Mouse (Mus musculus) forebrain, embryonic 16.5 days (tissue): ENCODE results near the gene Ghdc. TPM values are rescaled to one million over a fixed set of nuclear protein-coding genes. Genes with fewer than 3 reads are reported as not detected.

Source experiments
- ATAC-seq: fragments of 200-750 bp; cut with Nextera tagmentation; 2 replicates; pipeline ENCODE4 v1.8.0; 2017; ENCODE audit warnings: mild to moderate bottlenecking, moderate library complexity
- H3K27ac ChIP-seq: fragments of 300-500 bp; sonication (generic); 2 replicates; pipeline ENCODE4 v1.5.1; 2014; ENCODE audit warnings: low read length, control low read depth
- H3K27me3 ChIP-seq: fragments of 300-500 bp; sonication (generic); replicated peaks from 2 replicates; pipeline ENCODE4 v1.6.1; 2014; ENCODE audit warnings: low read length; ENCODE audit not compliant: control insufficient read depth, insufficient read depth
- H3K36me3 ChIP-seq: fragments of 300-500 bp; sonication (generic); 2 replicates; pipeline ENCODE4 v1.6.1; 2014; ENCODE audit not compliant: control insufficient read depth, insufficient read depth
- H3K4me1 ChIP-seq: fragments of 300-500 bp; sonication (generic); replicated peaks from 2 replicates; pipeline ENCODE4 v1.6.1; 2014; ENCODE audit warnings: low read length; ENCODE audit not compliant: control insufficient read depth, insufficient read depth
- H3K4me2 ChIP-seq: fragments of 300-500 bp; sonication (generic); 2 replicates; pipeline ENCODE4 v1.6.1; 2014; ENCODE audit warnings: mild to moderate bottlenecking, low read length, control low read depth
- H3K4me3 ChIP-seq: fragments of 300-500 bp; sonication (generic); replicated peaks from 2 replicates; pipeline ENCODE4 v1.5.1; 2014; ENCODE audit warnings: mild to moderate bottlenecking, low read length, control low read depth
- H3K9ac ChIP-seq: fragments of 300-500 bp; sonication (generic); replicated peaks from 2 replicates; pipeline ENCODE4 v1.6.1; 2014; ENCODE audit warnings: low read depth, low read length, control low read depth
- H3K9me3 ChIP-seq: fragments of 300-500 bp; sonication (generic); 2 replicates; pipeline ENCODE4 v1.6.1; 2016; ENCODE audit warnings: low read length; ENCODE audit not compliant: control insufficient read depth
- WGBS: fragments of 180-500 bp; shearing (Covaris S2); extraction: QIAGEN DNeasy Blood & Tissue Kit; methylation state at CpG from one replicate; pipeline ENCODE4 v1.1.7; 2014; 5-methylcytosine and 5-hydroxymethylcytosine counted together
- polyA plus RNA-seq: library from polyadenylated mRNA; unstranded; fragments of >200 nt; fragmentation: Nextera tagmentation; extraction: Ambion mirVana; gene quantifications from 2 replicates; pipeline ENCODE4 v1.2.1, GENCODE M21; 2015

Gene Ghdc
- polyA plus RNA-seq, 1 experiment from 2014 or later = 5.0 TPM

DNA sequence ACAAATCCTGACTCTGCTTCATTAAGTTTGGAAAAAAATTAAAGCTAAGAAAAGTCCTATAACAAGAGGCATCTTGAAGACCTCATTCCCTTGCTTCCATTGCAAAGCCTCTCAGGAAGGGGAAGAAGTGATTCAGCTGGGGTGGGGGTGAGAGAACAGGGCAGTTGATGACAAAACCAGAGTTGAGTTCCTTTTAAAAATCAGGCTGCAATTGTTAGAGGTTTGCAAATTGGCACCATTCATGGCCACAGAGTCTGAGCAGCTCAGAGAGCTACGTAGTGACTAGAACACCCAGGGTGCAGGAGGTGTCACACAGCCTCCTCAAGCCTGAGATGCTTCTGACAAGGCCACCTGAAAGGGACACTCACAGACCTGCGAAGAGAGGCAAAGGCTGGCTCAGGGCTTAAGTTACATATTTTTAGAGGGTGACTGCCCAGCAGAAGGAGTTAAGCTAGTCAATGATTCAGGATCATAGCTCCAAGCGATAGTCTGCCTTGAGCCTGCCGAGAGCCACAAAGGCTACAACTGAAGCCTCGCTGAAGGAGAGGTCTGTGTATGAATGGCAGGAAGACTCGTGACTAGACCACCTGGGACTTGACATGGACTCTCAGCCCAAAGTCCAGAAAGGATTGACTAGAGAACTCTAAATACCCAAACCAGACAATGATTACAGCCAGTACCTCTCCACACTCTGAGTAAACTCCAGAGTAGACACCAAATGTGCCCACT lies 40.1 kb downstream of the Ghdc start:
- H3K27ac ChIP-seq = no peak overlapping the region
- no peaks in the 10 kb centered on the region; the same call in 1 of the 2 replicates for H3K36me3 ChIP-seq
- ATAC-seq = no peak
- H3K9me3 ChIP-seq = no peaks in the 10 kb centered on the region
- H3K27me3 ChIP-seq = no peaks in the 10 kb centered on the region
- no peak overlapping the region for H3K4me2 ChIP-seq
- H3K4me3 ChIP-seq = no peak overlapping the region
- H3K9ac ChIP-seq = no peak overlapping the region
- WGBS = 86% methylated on average over 6 of the region's 6 CpGs
- H3K4me1 ChIP-seq = 0 out of 2 replicates have a peak, but pooled peaks cover 2% of the 10 kb centered on the region

DNA sequence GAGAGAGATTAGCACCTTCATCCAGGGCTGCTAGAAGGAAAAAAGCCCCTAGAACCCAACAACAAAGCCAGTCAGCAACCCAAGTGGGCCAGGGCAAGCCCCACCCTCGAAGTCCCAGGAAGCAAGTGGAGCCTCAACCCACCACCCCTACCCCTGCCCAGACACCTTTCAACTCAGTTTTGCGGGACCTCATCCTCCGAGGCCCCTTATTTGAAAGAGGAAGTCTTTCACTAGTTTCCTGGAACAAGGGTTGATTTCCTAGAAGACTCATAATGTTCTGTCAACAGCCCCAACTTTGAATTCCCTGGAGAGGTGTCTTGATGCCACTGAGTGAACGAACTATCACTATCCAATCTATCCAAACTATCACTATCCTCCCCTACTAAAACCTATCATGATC lies 40.8 kb downstream of the Ghdc start:
- Histone ChIP-seq H3K27ac (no peak overlapping the region), H3K9me3 (no peaks in the 10 kb centered on the region), H3K9ac (no peak overlapping the region), H3K4me1 (no peaks in the 10 kb centered on the region), H3K36me3 (no peaks in the 10 kb centered on the region; the same call in 1 of the 2 replicates), H3K27me3 (no peaks in the 10 kb centered on the region), H3K4me2 (no peak overlapping the region), H3K4me3 (no peak overlapping the region)
- no peak for ATAC-seq
- 96% methylated on average over 4 of the region's 4 CpGs for WGBS

DNA sequence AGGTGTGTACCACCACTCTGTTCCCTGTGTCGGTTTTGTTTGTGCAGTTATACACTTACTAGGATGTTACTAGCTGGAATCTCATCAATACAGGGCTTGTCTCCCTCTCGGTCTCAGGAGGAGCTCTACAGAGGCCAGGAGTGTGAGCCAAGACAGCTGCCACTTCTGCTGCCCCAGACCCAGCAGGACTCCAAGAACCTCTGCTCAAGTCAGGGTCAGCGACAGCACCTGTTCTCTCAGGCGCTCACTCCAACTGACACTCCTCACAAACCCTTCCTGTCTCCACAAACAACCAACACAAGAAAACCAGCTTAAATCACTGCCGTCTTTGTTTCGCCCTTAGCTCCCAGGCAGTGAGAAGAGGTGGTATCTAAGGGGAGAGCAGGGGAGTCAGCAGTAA lies 42.2 kb downstream of the Ghdc start:
- Histone ChIP-seq H3K27ac (no peak overlapping the region), H3K9me3 (no peaks in the 10 kb centered on the region), H3K9ac (no peak overlapping the region), H3K36me3 (no peaks in the 10 kb centered on the region; the same call in 1 of the 2 replicates), H3K4me2 (no peak overlapping the region), H3K27me3 (no peaks in the 10 kb centered on the region), H3K4me3 (no peak overlapping the region), H3K4me1 (no peaks in the 10 kb centered on the region)
- 90% methylated on average over 6 of the region's 6 CpGs for WGBS
- ATAC-seq = no peak

DNA sequence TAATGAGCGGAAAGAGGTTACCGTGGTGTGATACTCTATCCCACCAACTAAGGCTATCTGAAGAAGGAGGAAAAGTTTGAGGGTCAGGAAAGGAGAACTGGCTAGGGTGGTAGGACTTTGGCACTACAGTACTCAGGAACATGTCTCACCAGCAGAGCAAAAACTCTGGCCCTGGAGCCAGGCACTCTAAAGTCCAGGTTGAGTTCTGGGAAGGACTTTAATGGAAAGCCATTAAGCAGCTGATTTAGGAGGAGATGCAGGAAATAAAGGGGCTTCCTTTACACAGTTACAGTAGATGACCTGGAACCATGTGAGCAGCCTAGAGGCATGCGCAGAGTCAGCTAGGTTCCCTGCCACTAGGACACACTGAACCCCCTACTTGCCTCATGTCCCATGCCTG lies 43.6 kb downstream of the Ghdc start:
- H3K27ac ChIP-seq = no peak overlapping the region
- H3K4me2 ChIP-seq = no peak overlapping the region
- H3K4me3 ChIP-seq = no peak overlapping the region
- H3K4me1 ChIP-seq = 0 out of 2 replicates have a peak, but pooled peaks cover 1% of the 10 kb centered on the region
- no peak overlapping the region for H3K9ac ChIP-seq
- 97% methylated on average over 3 of the region's 3 CpGs for WGBS
- H3K27me3 ChIP-seq = no peaks in the 10 kb centered on the region
- ATAC-seq = no peak
- no peaks in the 10 kb centered on the region for H3K36me3 ChIP-seq
- H3K9me3 ChIP-seq = no peaks in the 10 kb centered on the region

DNA sequence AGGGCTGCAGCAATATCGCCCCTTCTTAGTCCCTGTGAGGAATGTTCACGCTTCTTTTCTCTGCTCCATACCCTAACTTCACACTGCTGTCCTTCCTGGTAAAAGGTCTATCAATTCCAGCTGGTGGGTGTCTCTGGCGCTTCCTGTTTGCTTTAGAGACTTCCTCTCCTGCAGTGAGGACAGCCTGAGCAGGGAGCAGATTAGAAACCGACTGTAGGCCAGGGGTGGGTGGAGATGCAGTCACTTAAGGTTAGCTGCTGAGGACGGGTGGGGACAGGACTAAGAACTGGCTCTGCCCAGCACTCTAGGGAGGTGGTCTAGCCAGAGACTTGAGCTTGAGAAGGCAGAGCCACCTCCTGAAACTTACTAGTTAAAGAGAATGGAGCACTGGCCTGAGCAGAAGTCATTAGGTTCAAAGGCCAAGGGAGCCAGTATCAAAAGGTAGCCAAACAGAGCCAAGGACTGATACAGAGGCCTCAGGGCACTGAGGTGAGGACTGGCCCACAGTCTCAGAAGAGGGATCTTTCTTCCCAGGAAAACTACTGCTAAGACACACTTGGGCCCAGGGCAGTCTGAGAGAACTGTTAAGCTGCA lies 45.7 kb downstream of the Ghdc start:
- ATAC-seq = no peak
- 63% methylated on average over 5 of the region's 5 CpGs for WGBS
- H3K36me3 ChIP-seq = no peaks in the 10 kb centered on the region
- no peak overlapping the region for H3K4me2 ChIP-seq
- no peak overlapping the region for H3K27ac ChIP-seq
- H3K9ac ChIP-seq = no peak overlapping the region
- peaks cover 6% of the 10 kb centered on the region; the same call in 1 of the 2 replicates for H3K4me1 ChIP-seq
- H3K9me3 ChIP-seq = no peaks in the 10 kb centered on the region
- no peaks in the 10 kb centered on the region for H3K27me3 ChIP-seq
- H3K4me3 ChIP-seq = no peak overlapping the region

DNA sequence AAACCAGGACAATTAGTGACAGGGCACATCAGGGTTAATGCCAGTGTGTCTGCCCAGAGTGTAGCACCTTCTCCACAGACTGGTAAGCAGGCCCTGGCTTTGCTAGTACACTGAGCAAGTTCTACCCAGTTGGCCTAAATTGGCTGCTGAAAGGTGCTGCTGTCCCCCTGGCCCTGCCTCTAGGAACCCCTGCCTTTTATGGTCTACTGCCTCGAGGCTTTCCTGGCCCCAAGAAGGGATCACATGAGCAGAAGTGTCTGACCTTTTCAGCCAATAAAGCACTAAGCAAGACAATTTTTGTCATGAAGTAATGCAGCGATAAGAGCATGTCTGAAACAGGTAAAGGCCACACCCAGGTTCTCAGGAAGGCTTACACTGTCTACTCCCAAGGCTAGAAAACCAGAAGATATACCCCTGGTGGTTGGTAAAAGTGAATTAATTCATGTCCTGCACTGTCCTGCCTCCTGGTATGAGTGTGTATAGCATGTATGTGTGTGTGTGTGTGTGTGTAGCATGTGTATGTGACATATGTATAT lies 48.2 kb downstream of the Ghdc start:
- Histone ChIP-seq H3K27me3 (no peaks in the 10 kb centered on the region), H3K9ac (no peak overlapping the region), H3K27ac (no peak overlapping the region), H3K4me2 (no peak overlapping the region), H3K4me1 (peaks cover 6% of the 10 kb centered on the region; the same call in 1 of the 2 replicates), H3K36me3 (peaks cover 10% of the 10 kb centered on the region), H3K9me3 (no peaks in the 10 kb centered on the region), H3K4me3 (no peak overlapping the region)
- ATAC-seq = no peak
- 60% methylated on average over 2 of the region's 2 CpGs for WGBS

DNA sequence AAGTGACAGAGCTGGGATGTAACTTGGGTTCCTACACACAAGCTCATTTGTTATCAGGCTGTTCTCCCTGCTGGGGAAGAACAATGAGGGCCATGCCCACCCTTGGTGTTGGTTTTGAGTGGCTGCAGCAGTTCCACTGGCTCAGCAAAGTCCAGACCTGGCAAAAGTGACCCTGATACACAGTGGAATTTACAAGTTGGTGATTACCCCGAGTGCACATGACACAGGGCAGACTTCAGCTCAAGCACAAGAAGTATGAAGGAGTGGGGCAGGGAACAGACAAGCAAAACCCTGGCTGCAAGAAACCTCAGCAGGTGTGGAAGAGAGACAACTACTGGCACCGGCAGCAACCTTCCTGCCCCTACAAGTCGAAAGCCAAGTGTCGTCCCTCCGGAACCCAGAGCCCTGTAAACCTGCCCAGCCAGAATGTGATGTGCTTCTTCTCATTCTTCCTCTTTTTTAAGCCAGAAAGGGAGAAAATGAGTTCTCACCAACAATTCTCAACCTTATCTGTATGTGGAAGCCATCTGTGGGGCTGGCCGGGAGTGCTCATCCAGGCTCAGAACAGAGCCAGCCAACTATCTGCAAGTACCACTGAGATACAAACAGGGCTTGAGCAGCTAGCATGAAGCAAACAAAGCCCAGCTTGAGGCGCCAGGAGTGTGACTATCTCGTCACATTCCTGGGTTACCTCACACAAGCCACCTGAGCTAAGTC lies 48.8 kb downstream of the Ghdc start:
- Histone ChIP-seq H3K9ac (no peak overlapping the region), H3K9me3 (no peaks in the 10 kb centered on the region), H3K4me2 (no peak overlapping the region), H3K4me1 (peaks cover 6% of the 10 kb centered on the region; the same call in 1 of the 2 replicates), H3K27me3 (no peaks in the 10 kb centered on the region), H3K27ac (0 out of 2 replicates have a peak overlapping the region, but pooled peaks have one; percentile 14), H3K36me3 (peaks cover 15% of the 10 kb centered on the region), H3K4me3 (no peak overlapping the region)
- 64% methylated on average over 8 of the region's 8 CpGs for WGBS
- no peak for ATAC-seq

DNA sequence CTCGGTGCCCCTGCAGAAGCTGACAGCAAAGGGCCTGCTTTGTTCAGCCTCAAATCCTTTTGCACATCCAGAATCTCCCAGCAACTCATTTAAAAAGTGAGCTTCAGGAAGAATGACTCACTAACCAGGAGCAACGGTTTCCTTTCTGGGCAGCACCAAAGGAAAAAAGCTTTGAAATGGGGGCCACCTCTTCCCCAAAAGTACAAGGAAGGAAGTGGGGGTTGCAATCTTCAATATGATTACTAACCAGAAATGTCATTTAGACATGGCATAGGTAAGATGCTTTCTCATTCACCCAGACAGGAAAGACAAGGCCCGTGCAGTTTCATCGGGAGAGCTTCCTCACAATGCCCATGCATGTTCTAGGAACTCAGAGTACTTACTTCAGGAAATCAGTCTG lies 49.5 kb downstream of the Ghdc start:
- H3K27ac ChIP-seq = no peak overlapping the region
- WGBS = 37% methylated on average over 4 of the region's 4 CpGs
- ATAC-seq = no peak

DNA sequence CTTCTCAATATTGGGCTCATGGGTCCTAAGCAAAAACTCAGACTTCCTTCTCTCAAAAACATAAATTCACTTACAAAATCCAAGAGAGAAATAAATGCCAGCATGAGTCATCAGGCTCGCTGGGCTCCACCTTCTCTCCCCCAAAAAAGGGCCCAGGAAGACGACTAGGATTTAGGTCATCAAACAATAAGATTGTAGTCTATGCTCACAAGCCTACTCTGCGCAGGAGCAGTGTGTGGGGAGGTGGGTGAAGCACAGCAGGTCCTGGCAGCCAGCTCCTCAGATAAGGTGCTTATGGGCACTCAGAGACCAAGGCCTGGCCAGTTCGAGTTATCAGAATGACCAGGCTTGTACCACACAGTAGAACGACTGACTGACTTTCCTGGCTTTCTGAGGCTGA lies 50.4 kb downstream of the Ghdc start:
- no peak overlapping the region; the same call in 1 of the 2 replicates for H3K27ac ChIP-seq
- no peaks in the 10 kb centered on the region for H3K27me3 ChIP-seq
- H3K4me1 ChIP-seq = peaks cover 6% of the 10 kb centered on the region; the same call in 1 of the 2 replicates
- no peak overlapping the region for H3K9ac ChIP-seq
- H3K4me3 ChIP-seq = no peak overlapping the region
- H3K9me3 ChIP-seq = no peaks in the 10 kb centered on the region
- H3K36me3 ChIP-seq = peaks cover 22% of the 10 kb centered on the region
- no peak overlapping the region for H3K4me2 ChIP-seq
- WGBS = 75% methylated on average over 5 of the region's 5 CpGs
- no peak for ATAC-seq

More for the DNA sequence above, 49.5 kb downstream of the Ghdc start:
- Histone ChIP-seq H3K27me3 (no peaks in the 10 kb centered on the region), H3K4me2 (no peak overlapping the region), H3K9ac (no peak overlapping the region), H3K4me3 (no peak overlapping the region), H3K4me1 (peaks cover 6% of the 10 kb centered on the region; the same call in 1 of the 2 replicates), H3K36me3 (peaks cover 20% of the 10 kb centered on the region), H3K9me3 (no peaks in the 10 kb centered on the region)
